ENCODE assay signal across 8 mouse cellular contexts in the genomic region with DNA sequence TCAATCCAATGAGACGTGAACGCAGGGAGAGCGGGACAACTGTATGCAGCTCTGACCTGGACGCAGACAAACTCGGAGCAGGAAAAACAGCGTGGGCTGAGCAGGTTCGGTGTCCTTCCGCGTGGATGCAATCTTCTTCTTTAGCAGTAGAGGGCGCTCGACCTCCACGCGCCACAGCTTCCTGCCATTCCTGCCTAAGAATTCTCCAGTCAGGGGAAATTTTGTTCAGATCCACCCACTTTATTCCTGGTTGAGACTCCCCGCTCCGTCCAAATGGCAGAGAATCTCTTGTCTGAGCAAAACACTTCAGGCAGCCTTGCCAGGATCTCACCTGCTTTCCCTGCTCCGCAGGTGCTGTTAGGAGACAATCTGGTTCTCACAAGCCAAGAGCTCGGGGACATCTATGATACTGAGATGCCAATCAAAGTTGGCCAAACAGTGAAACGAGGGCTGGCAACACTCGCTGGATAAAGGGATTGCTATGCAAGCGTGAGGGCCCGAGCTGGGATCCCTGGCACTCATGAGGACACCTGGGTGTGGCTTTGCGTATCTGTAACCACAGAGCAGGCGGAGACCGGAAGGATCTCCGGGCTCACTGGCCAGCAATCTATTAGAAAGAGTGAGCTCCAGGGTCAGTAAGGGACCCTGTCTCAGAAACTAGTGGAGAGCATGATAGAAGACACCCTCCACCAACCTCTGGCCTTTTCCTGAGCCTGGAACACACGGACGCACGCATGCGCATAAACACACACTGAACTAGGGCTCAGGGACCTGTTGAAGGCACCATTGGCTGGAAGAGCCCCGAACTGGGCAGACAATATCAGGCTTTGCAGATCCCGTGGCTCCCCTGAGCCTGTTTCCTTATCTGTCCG. TPM values are rescaled to one million over a fixed set of nuclear protein-coding genes. Genes with fewer than 3 reads are reported as not detected.
A peak's percentile ranks its signal among the peaks of the same experiment; 100 is the strongest.
DNase-seq lines count a peak whose midpoint lies in the region; ATAC-seq and TF ChIP-seq lines count a peak whose summit lies in the region.

No protein-coding gene starts in this region.

- H3K9me3 ChIP-seq in heart, embryonic 11.5 days (replicated peaks; ENCODE audit: control insufficient read depth, low read length): no peaks in the 10 kb centered on the region
- H3K9me3 ChIP-seq in kidney, embryonic 15.5 days (replicated peaks): no peaks in the 10 kb centered on the region

- peak overlapping the region; percentile 54 for H3K27ac ChIP-seq in heart, embryonic 11.5 days (ENCODE audit: low read depth, low read length)
- H3K27ac ChIP-seq in kidney, embryonic 15.5 days: peak overlapping the region; percentile 23; the same call in 1 of the 2 replicates

- peak; percentile 98 for TF ChIP-seq CTCF in brain, embryonic 14.5 days (IDR thresholded peaks at IDR 0.05; ENCODE audit: borderline replicate concordance, extremely low read depth, insufficient read depth, insufficient read length)

- H3K4me3 ChIP-seq in heart, embryonic 11.5 days (ENCODE audit: low read depth, low read length): peak overlapping the region; percentile 51
- H3K4me3 ChIP-seq in kidney, embryonic 15.5 days (replicated peaks): peak overlapping the region; percentile 43

- no peaks in the 10 kb centered on the region for H3K36me3 ChIP-seq in heart, embryonic 11.5 days (ENCODE audit: control insufficient read depth, insufficient read depth, low read length)
- no peaks in the 10 kb centered on the region for H3K36me3 ChIP-seq in kidney, embryonic 15.5 days

- 5% methylated on average over 32 of the region's 32 CpGs for WGBS in heart, embryonic 11.5 days (ENCODE audit: insufficient replicate concordance)
- WGBS in kidney, embryonic 15.5 days: 7% methylated on average over 32 of the region's 32 CpGs

- H3K27me3 ChIP-seq in heart, embryonic 11.5 days (ENCODE audit: control insufficient read depth, insufficient read depth, low read length): no peaks in the 10 kb centered on the region
- H3K27me3 ChIP-seq in kidney, embryonic 15.5 days: no peaks in the 10 kb centered on the region

- ATAC-seq in erythroblast, adult 5-6 weeks (replicated peaks; ENCODE audit: low FRiP score, poor library complexity, severe bottlenecking): peak; percentile 95
- ATAC-seq in heart, embryonic 11.5 days (replicated peaks; ENCODE audit: insufficient number of reproducible peaks, low FRiP score, low TSS enrichment): peak; percentile 75
- ATAC-seq in kidney, embryonic 15.5 days (replicated peaks; ENCODE audit: low FRiP score): peak; percentile 57; the same call in 1 of the 2 replicates

- peaks cover 6% of the 10 kb centered on the region; the same call in 1 of the 2 replicates for H3K4me1 ChIP-seq in heart, embryonic 11.5 days (ENCODE audit: control insufficient read depth, insufficient read depth, low read length)
- peaks cover 29% of the 10 kb centered on the region for H3K4me1 ChIP-seq in kidney, embryonic 15.5 days

- peak overlapping the region; percentile 71 for H3K9ac ChIP-seq in heart, embryonic 11.5 days (ENCODE audit: low read depth, low read length)
- peak overlapping the region; percentile 31 for H3K9ac ChIP-seq in kidney, embryonic 15.5 days

- DNase-seq in CD4-positive, CD25-positive, alpha-beta regulatory T cell, adult 2 months (ENCODE audit: low read depth, low spot score): peak; percentile 81
- peak; percentile 84 for DNase-seq in brain, embryonic 14.5 days (ENCODE audit: low read depth)
- DNase-seq in liver: peak; percentile 88
- DNase-seq in monocyte, adult 2 months (ENCODE audit: low read depth in 1 of 2, low spot score in 2 of 2): peak; percentile 14 to 47
- peak; percentile 47 to 63 for DNase-seq in spleen, postnatal 14 days (ENCODE audit: low spot score in 2 of 2)

- peak overlapping the region; percentile 98 for H3K4me2 ChIP-seq in heart, embryonic 11.5 days
- H3K4me2 ChIP-seq in kidney, embryonic 15.5 days: peak overlapping the region; percentile 83

- no peak for TF ChIP-seq POLR2A in brain, embryonic 14.5 days (IDR thresholded peaks at IDR 0.05; ENCODE audit: borderline replicate concordance, extremely low read depth, insufficient read depth, insufficient read length, poor library complexity, severe bottlenecking)

RNA-seq across cellular contexts. Expression of a gene that starts 8.6 kb away (rescaled TPM):
- not detected in 2 replicates for polyA plus RNA-seq in brain, embryonic 14.5 days (2012; rRNA removed)
- not detected in 2 replicates for total RNA-seq in erythroblast, adult 5-6 weeks (2015; ENCODE audit: low replicate concordance)
- not detected in 2 replicates for total RNA-seq in erythroblast, adult 5-6 weeks (2017; ENCODE audit: low replicate concordance)
- polyA plus RNA-seq in heart, embryonic 11.5 days (2014; fragmentation: Nextera tagmentation; extraction: Ambion mirVana): not detected in 2 replicates
- polyA plus RNA-seq in kidney, embryonic 15.5 days (2015; fragmentation: Nextera tagmentation; extraction: Ambion mirVana): 12.0 and 13.9 TPM in 2 replicates

RNA-seq across cellular contexts. Expression of a gene that starts 31.5 kb away (rescaled TPM):
- 129 TPM in 2 replicates for polyA plus RNA-seq in brain, embryonic 14.5 days (2012; rRNA removed)
- total RNA-seq in erythroblast, adult 5-6 weeks (2015; ENCODE audit: low replicate concordance): 33.6 and 39.0 TPM in 2 replicates
- 57.8 and 59.4 TPM in 2 replicates for total RNA-seq in erythroblast, adult 5-6 weeks (2017; ENCODE audit: low replicate concordance)
- polyA plus RNA-seq in heart, embryonic 11.5 days (2014; fragmentation: Nextera tagmentation; extraction: Ambion mirVana): 15.5 and 18.6 TPM in 2 replicates
- polyA plus RNA-seq in kidney, embryonic 15.5 days (2015; fragmentation: Nextera tagmentation; extraction: Ambion mirVana): 13.6 and 14.8 TPM in 2 replicates

RNA-seq across cellular contexts. Expression of a gene that starts 37.5 kb away (rescaled TPM):
- 69.2 and 72.7 TPM in 2 replicates for polyA plus RNA-seq in brain, embryonic 14.5 days (2012; rRNA removed)
- 0.77 and 6.5 TPM in 2 replicates for total RNA-seq in erythroblast, adult 5-6 weeks (2015; ENCODE audit: low replicate concordance)
- total RNA-seq in erythroblast, adult 5-6 weeks (2017; ENCODE audit: low replicate concordance): 2.9 and 9.2 TPM in 2 replicates
- polyA plus RNA-seq in heart, embryonic 11.5 days (2014; fragmentation: Nextera tagmentation; extraction: Ambion mirVana): 31.0 and 35.0 TPM in 2 replicates
- polyA plus RNA-seq in kidney, embryonic 15.5 days (2015; fragmentation: Nextera tagmentation; extraction: Ambion mirVana): 62.8 and 68.0 TPM in 2 replicates

RNA-seq across cellular contexts. Expression of a gene that starts 56.4 kb away (rescaled TPM):
- polyA plus RNA-seq in brain, embryonic 14.5 days (2012; rRNA removed): 0.21 and 0.42 TPM in 2 replicates
- total RNA-seq in erythroblast, adult 5-6 weeks (2015; ENCODE audit: low replicate concordance): 3.6 and 4.8 TPM in 2 replicates
- 3.7 and 8.6 TPM in 2 replicates for total RNA-seq in erythroblast, adult 5-6 weeks (2017; ENCODE audit: low replicate concordance)
- polyA plus RNA-seq in heart, embryonic 11.5 days (2014; fragmentation: Nextera tagmentation; extraction: Ambion mirVana): 0.30 and 0.37 TPM in 2 replicates
- polyA plus RNA-seq in kidney, embryonic 15.5 days (2015; fragmentation: Nextera tagmentation; extraction: Ambion mirVana): 1.6 and 2.0 TPM in 2 replicates

Comparison
In these comparisons a context has a peak if more than half of its experiments do, and no peak if none do; other contexts are left out.
1. Peak in every context shown above with its lines: DNase-seq, ATAC-seq, H3K4me3 ChIP-seq and H3K27ac ChIP-seq.
2. DNase-seq: peak in every context shown above with its lines; median percentile 88 in liver; 84 in brain, embryonic 14.5 days; 81 in CD4-positive, CD25-positive, alpha-beta regulatory T cell, adult 2 months; 55 in spleen, postnatal 14 days; 30 in monocyte, adult 2 months.
3. RNA of a gene that starts 8.6 kb away (polyA plus RNA-seq): 12.0 to 13.9 TPM in kidney, embryonic 15.5 days; not detected in heart, embryonic 11.5 days and not detected in brain, embryonic 14.5 days; every median in the first group is over 10 times any median in the second.